Mouse (Mus musculus): ENCODE measurements at regions not wholly inside any gene's neighbourhood (a gene's known extent, or its start where the extent isn't known, plus 50 kb on each side); places are given as distances from the start of the nearest gene placed in this dataset.

GRCm38 (mm10) chr4:50130262-50130661, 284.7 kb upstream of the Grin3a start:
- no peak for TF ChIP-seq CTCF (IDR thresholded peaks at IDR 0.05; ENCODE audit: low read depth)
- no peak for TF ChIP-seq EP300 (optimal IDR thresholded peaks at IDR 0.05)
- H3K4me2 ChIP-seq (replicated peaks; ENCODE audit: low read depth), result no peak overlapping the region
- no peak overlapping the region for H3K4me3 ChIP-seq (ENCODE audit: low read depth, low read length)
- H3K4me1 ChIP-seq (replicated peaks; ENCODE audit: control insufficient read depth, insufficient read depth), result no peaks in the 10 kb centered on the region
- ATAC-seq (ENCODE audit: low FRiP score, low TSS enrichment) (no peak), DNase-seq (ENCODE audit: low spot score) (no peak)
- no peak overlapping the region for H3K27ac ChIP-seq (replicated peaks)
- H3K9me3 ChIP-seq (ENCODE audit: control insufficient read depth, low read length), result no peaks in the 10 kb centered on the region
- no peaks in the 10 kb centered on the region for H3K27me3 ChIP-seq (ENCODE audit: control insufficient read depth, insufficient read depth, low read length)
- H3K9ac ChIP-seq (ENCODE audit: low read length), result no peak overlapping the region
- H3K36me3 ChIP-seq (ENCODE audit: control insufficient read depth, insufficient read depth, low read length), result no peaks in the 10 kb centered on the region
- 25% methylated on average over 1 of the region's 1 CpGs for WGBS

DNA sequence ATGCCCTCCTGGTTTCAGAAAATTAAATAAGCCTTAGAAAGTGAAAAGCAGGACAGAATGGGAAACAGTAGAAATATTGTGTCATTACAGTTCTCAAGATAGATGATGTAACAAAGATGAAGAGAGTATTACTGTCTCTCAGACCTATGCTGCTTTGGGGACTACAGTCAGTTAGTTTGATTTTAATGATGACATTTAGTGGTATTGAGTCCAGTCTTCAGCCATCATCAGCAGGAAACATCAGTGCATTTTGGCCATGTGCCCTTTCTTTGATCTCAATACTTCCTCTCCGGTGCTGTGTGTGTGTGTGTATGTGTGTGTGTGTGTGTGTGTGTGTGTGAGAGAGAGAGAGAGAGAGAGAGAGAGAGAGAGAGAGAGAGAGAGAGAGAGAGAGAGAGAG, 261.0 kb upstream of the Grin3a start:
- TF ChIP-seq CTCF (IDR thresholded peaks at IDR 0.05; ENCODE audit: low read depth), result no peak
- no peak for TF ChIP-seq EP300 (optimal IDR thresholded peaks at IDR 0.05)
- WGBS, result 33% methylated on average over 1 of the region's 1 CpGs
- H3K9ac ChIP-seq (ENCODE audit: low read length), result no peak overlapping the region
- H3K4me1 ChIP-seq (replicated peaks; ENCODE audit: control insufficient read depth, insufficient read depth), result no peaks in the 10 kb centered on the region
- no peak for DNase-seq (ENCODE audit: low spot score)
- no peak for ATAC-seq (ENCODE audit: low FRiP score, low TSS enrichment)
- no peaks in the 10 kb centered on the region for H3K36me3 ChIP-seq (ENCODE audit: control insufficient read depth, insufficient read depth, low read length)
- no peak overlapping the region for H3K4me3 ChIP-seq (ENCODE audit: low read depth, low read length)
- no peaks in the 10 kb centered on the region for H3K27me3 ChIP-seq (ENCODE audit: control insufficient read depth, insufficient read depth, low read length)
- H3K9me3 ChIP-seq (ENCODE audit: control insufficient read depth, low read length), result no peaks in the 10 kb centered on the region
- H3K4me2 ChIP-seq (replicated peaks; ENCODE audit: low read depth), result no peak overlapping the region
- H3K27ac ChIP-seq (replicated peaks), result no peak overlapping the region

GRCm38 (mm10) chr4:50087860-50088259, 242.3 kb upstream of the Grin3a start:
- H3K27me3 ChIP-seq (ENCODE audit: control insufficient read depth, insufficient read depth, low read length), result no peaks in the 10 kb centered on the region
- DNase-seq (ENCODE audit: low spot score) (no peak), ATAC-seq (ENCODE audit: low FRiP score, low TSS enrichment) (no peak)
- TF ChIP-seq EP300 (optimal IDR thresholded peaks at IDR 0.05) (no peak), CTCF (IDR thresholded peaks at IDR 0.05; ENCODE audit: low read depth) (no peak)
- no peak overlapping the region for H3K4me2 ChIP-seq (replicated peaks; ENCODE audit: low read depth)
- no peaks in the 10 kb centered on the region for H3K9me3 ChIP-seq (ENCODE audit: control insufficient read depth, low read length)
- no peak overlapping the region for H3K9ac ChIP-seq (ENCODE audit: low read length)
- no peaks in the 10 kb centered on the region for H3K4me1 ChIP-seq (replicated peaks; ENCODE audit: control insufficient read depth, insufficient read depth)
- H3K4me3 ChIP-seq (ENCODE audit: low read depth, low read length), result no peak overlapping the region
- H3K36me3 ChIP-seq (ENCODE audit: control insufficient read depth, insufficient read depth, low read length), result no peaks in the 10 kb centered on the region
- H3K27ac ChIP-seq (replicated peaks), result no peak overlapping the region

GRCm38 (mm10) chr4:50086676-50087075, 241.1 kb upstream of the Grin3a start:
- H3K36me3 ChIP-seq (ENCODE audit: control insufficient read depth, insufficient read depth, low read length), result no peaks in the 10 kb centered on the region
- no peak for DNase-seq (ENCODE audit: low spot score)
- no peaks in the 10 kb centered on the region for H3K27me3 ChIP-seq (ENCODE audit: control insufficient read depth, insufficient read depth, low read length)
- H3K4me3 ChIP-seq (ENCODE audit: low read depth, low read length), result no peak overlapping the region
- H3K9me3 ChIP-seq (ENCODE audit: control insufficient read depth, low read length), result no peaks in the 10 kb centered on the region
- no peak overlapping the region for H3K27ac ChIP-seq (replicated peaks)
- no peak overlapping the region for H3K9ac ChIP-seq (ENCODE audit: low read length)
- WGBS, result 75% methylated on average over 2 of the region's 2 CpGs
- TF ChIP-seq CTCF (IDR thresholded peaks at IDR 0.05; ENCODE audit: low read depth) (no peak), EP300 (optimal IDR thresholded peaks at IDR 0.05) (no peak)
- H3K4me1 ChIP-seq (replicated peaks; ENCODE audit: control insufficient read depth, insufficient read depth), result no peaks in the 10 kb centered on the region
- no peak overlapping the region for H3K4me2 ChIP-seq (replicated peaks; ENCODE audit: low read depth)
- no peak for ATAC-seq (ENCODE audit: low FRiP score, low TSS enrichment)

- Histone ChIP-seq H3K27ac (replicated peaks) (no peak overlapping the region), H3K27me3 (ENCODE audit: control insufficient read depth, insufficient read depth, low read length) (no peaks in the 10 kb centered on the region), H3K9me3 (ENCODE audit: control insufficient read depth, low read length) (no peaks in the 10 kb centered on the region), H3K4me2 (replicated peaks; ENCODE audit: low read depth) (no peak overlapping the region), H3K9ac (ENCODE audit: low read length) (no peak overlapping the region), H3K36me3 (ENCODE audit: control insufficient read depth, insufficient read depth, low read length) (no peaks in the 10 kb centered on the region), H3K4me1 (replicated peaks; ENCODE audit: control insufficient read depth, insufficient read depth) (no peaks in the 10 kb centered on the region), H3K4me3 (ENCODE audit: low read depth, low read length) (no peak overlapping the region)
- TF ChIP-seq EP300 (optimal IDR thresholded peaks at IDR 0.05), result no peak
- TF ChIP-seq CTCF (IDR thresholded peaks at IDR 0.05; ENCODE audit: low read depth), result no peak
- WGBS, result 45% methylated on average over 2 of the region's 2 CpGs
- no peak for DNase-seq (ENCODE audit: low spot score)
- ATAC-seq (ENCODE audit: low FRiP score, low TSS enrichment), result no peak
These were observed 210.0 kb upstream of the Grin3a start for GRCm38 (mm10) chr4:50055519-50055918.

GRCm38 (mm10) chr4:50041476-50041875, 195.9 kb upstream of the Grin3a start:
- no peaks in the 10 kb centered on the region for H3K36me3 ChIP-seq (ENCODE audit: control insufficient read depth, insufficient read depth, low read length)
- ATAC-seq (ENCODE audit: low FRiP score, low TSS enrichment), result no peak
- no peak overlapping the region for H3K9ac ChIP-seq (ENCODE audit: low read length)
- TF ChIP-seq EP300 (optimal IDR thresholded peaks at IDR 0.05) (no peak), CTCF (IDR thresholded peaks at IDR 0.05; ENCODE audit: low read depth) (no peak)
- no peaks in the 10 kb centered on the region for H3K27me3 ChIP-seq (ENCODE audit: control insufficient read depth, insufficient read depth, low read length)
- no peaks in the 10 kb centered on the region for H3K4me1 ChIP-seq (replicated peaks; ENCODE audit: control insufficient read depth, insufficient read depth)
- DNase-seq (ENCODE audit: low spot score), result no peak
- H3K9me3 ChIP-seq (ENCODE audit: control insufficient read depth, low read length), result no peaks in the 10 kb centered on the region
- H3K4me3 ChIP-seq (ENCODE audit: low read depth, low read length), result no peak overlapping the region
- no peak overlapping the region for H3K27ac ChIP-seq (replicated peaks)
- H3K4me2 ChIP-seq (replicated peaks; ENCODE audit: low read depth), result no peak overlapping the region
